Mouse (Mus musculus) brain, embryonic 14.5 days (tissue): Measurements from ENCODE around the gene Depp1. TPM values are rescaled to one million over a fixed set of nuclear protein-coding genes. Genes with fewer than 3 reads are reported as not detected.

Source experiments
- DNase-seq: peaks from one replicate; pipeline ENCODE4 v3.0.0-alpha.2; 2011; ENCODE audit warnings: low read depth
- CTCF ChIP-seq: fragments of 200-500 bp; IDR thresholded peaks from 2 replicates; pipeline ENCODE4 v1.5.1; 2012; ENCODE audit warnings: inconsistent platforms, mild to moderate bottlenecking, moderate library complexity, borderline replicate concordance; ENCODE audit not compliant: insufficient read depth, insufficient read length; ENCODE audit errors: extremely low read depth
- POLR2A ChIP-seq: fragments of 200-500 bp; IDR thresholded peaks from 2 replicates; pipeline ENCODE4 v1.6.1; 2012; ENCODE audit warnings: mild to moderate bottlenecking, inconsistent platforms, borderline replicate concordance; ENCODE audit not compliant: poor library complexity, insufficient read depth, insufficient read length, severe bottlenecking; ENCODE audit errors: extremely low read depth
- polyA plus RNA-seq: library from polyadenylated mRNA; depleted of rRNA; stranded (reverse); fragments of >200 nt; gene quantifications from 2 replicates; pipeline ENCODE4 v1.2.3, GENCODE M21; 2012

The Depp1 gene
- polyA plus RNA-seq, 1 experiment, result 3.4 TPM

- DNase-seq, result no peak
- no peak for TF ChIP-seq CTCF
- TF ChIP-seq POLR2A, result no peak
Measured at GRCm38 (mm10) chr6:116672349-116672748, 21.9 kb downstream of the Depp1 start.

GRCm38 (mm10) chr6:116673471-116674282 lies 23.3 kb downstream of the Depp1 start, which contains the start of gene Rassf4:
Gene Rassf4, minus strand, starts transcription at chr6:116673952.
- peak; percentile 95 for DNase-seq
- TF ChIP-seq POLR2A, result peak; percentile 43; the same call in 1 of the 2 replicates
- no peak for TF ChIP-seq CTCF

- no peak for DNase-seq
- TF ChIP-seq CTCF (no peak), POLR2A (no peak)
Measured at GRCm38 (mm10) chr6:116674283-116674886, 24.0 kb downstream of the Depp1 start.

- no peak for DNase-seq
- TF ChIP-seq POLR2A, result no peak
- no peak for TF ChIP-seq CTCF
Measured at GRCm38 (mm10) chr6:116676355-116676913, 26.0 kb downstream of the Depp1 start.

GRCm38 (mm10) chr6:116677321-116677720 lies 26.9 kb downstream of the Depp1 start:
- DNase-seq, result no peak
- TF ChIP-seq CTCF (no peak), POLR2A (no peak)

GRCm38 (mm10) chr6:116679563-116680288 lies 29.3 kb downstream of the Depp1 start:
- TF ChIP-seq POLR2A (no peak), CTCF (no peak)
- no peak for DNase-seq

- DNase-seq, result peak; percentile 20
- TF ChIP-seq POLR2A, result no peak
Measured at GRCm38 (mm10) chr6:116682317-116682716, 31.9 kb downstream of the Depp1 start.

GRCm38 (mm10) chr6:116693639-116694038 lies 43.2 kb downstream of the Depp1 start:
- TF ChIP-seq CTCF (no peak), POLR2A (no peak)

GRCm38 (mm10) chr6:116694346-116694745 lies 43.9 kb downstream of the Depp1 start:
- TF ChIP-seq POLR2A (no peak), CTCF (no peak)
- DNase-seq, result no peak

More at GRCm38 (mm10) chr6:116693639-116694038, 43.2 kb downstream of the Depp1 start:
- DNase-seq, result no peak

GRCm38 (mm10) chr6:116697413-116697812 lies 47.0 kb downstream of the Depp1 start:
- DNase-seq, result peak; percentile 34
- TF ChIP-seq POLR2A, result no peak
- peak; percentile 44; the same call in 1 of the 2 replicates for TF ChIP-seq CTCF

- no peak for DNase-seq
- TF ChIP-seq CTCF, result no peak
- TF ChIP-seq POLR2A, result no peak
Measured at GRCm38 (mm10) chr6:116697896-116698425, 47.6 kb downstream of the Depp1 start.
